14 mouse cellular contexts compared by ENCODE assay signal in the genomic region with DNA sequence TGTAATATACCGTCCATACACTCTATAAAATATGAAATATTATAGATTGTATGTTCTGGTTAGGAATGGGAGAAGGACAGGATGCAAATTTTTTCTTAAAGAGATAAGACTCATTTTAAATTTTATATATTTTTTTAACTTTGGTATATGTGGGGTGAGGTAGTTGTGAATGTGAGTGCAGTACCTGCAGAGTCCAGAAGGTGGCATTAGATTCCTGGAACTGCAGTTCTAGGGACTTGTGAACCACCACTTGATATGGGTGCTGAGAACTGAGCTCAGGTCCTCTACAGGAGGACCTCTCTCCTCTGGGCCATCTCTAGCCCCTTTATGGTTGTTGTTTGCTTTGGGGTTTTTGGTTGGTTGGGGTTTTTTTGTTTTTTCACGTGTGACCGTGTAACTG. TPM values are rescaled to one million over a fixed set of nuclear protein-coding genes. Genes with fewer than 3 reads are reported as not detected.
DNase-seq lines count a peak whose midpoint lies in the region; ATAC-seq and TF ChIP-seq lines count a peak whose summit lies in the region.
"Had no signal": no experiment of that assay in that cellular context is flagged by ENCODE, and none has a peak within 500 bp of the region (broad histone marks: within the 10 kb centered on the region; RNA-seq: fewer than 3 reads in every experiment).

No protein-coding gene starts in this region.

- peak; percentile 53 for TF ChIP-seq CTCF in liver, embryonic 14.5 days (IDR thresholded peaks at IDR 0.05; ENCODE audit: low read depth)
- peak; percentile 31; the same call in 1 of the 2 replicates for TF ChIP-seq CTCF in small intestine, adult 2 months (IDR thresholded peaks at IDR 0.05; ENCODE audit: extremely low read depth, insufficient read length, insufficient replicate concordance, low read depth, low read length)

- H3K4me2 ChIP-seq in liver, embryonic 14.5 days (ENCODE audit: low read depth): no peak overlapping the region
- no peak overlapping the region for H3K4me2 ChIP-seq in liver, embryonic 11.5 days
- H3K4me2 ChIP-seq: stomach, embryonic 15.5 days had no signal

- no peak for DNase-seq in liver, embryonic 14.5 days (ENCODE audit: low read depth in 3 of 3, low spot score in 3 of 3)
- no peak for DNase-seq in liver, embryonic 11.5 days (ENCODE audit: low spot score)
- DNase-seq in T-cell, adult 2 months (ENCODE audit: low spot score): peak; percentile 17
- no peak for DNase-seq in retina, embryonic 14.5 days (ENCODE audit: low spot score)
- no peak for DNase-seq in frontal cortex, postnatal 36 days (ENCODE audit: low spot score in 2 of 2)
- DNase-seq in layer of hippocampus, adult 9-10 months (ENCODE audit: low spot score): no peak
- DNase-seq: embryo, embryonic 11 days; kidney, postnatal 4 days; lung, postnatal 10 days had no signal

- no peak for TF ChIP-seq POLR2A in small intestine, adult 2 months (IDR thresholded peaks at IDR 0.05; ENCODE audit: low read depth, low read length)

- H3K27ac ChIP-seq in liver, embryonic 14.5 days: no peak overlapping the region
- H3K27ac ChIP-seq in liver, embryonic 11.5 days (ENCODE audit: low read depth, low read length): no peak overlapping the region
- H3K27ac ChIP-seq in small intestine, adult 2 months (ENCODE audit: insufficient read depth, low read depth, low read length): no peak overlapping the region
- H3K27ac ChIP-seq: forebrain, embryonic 10.5 days; limb, embryonic 10.5 days; stomach, embryonic 15.5 days had no signal

- H3K9ac ChIP-seq in liver, embryonic 14.5 days (replicated peaks): no peak overlapping the region
- H3K9ac ChIP-seq in liver, embryonic 11.5 days (ENCODE audit: low read depth, low read length): no peak overlapping the region
- H3K9ac ChIP-seq: stomach, embryonic 15.5 days had no signal

- no peak overlapping the region for H3K4me3 ChIP-seq in liver, embryonic 14.5 days (ENCODE audit: insufficient read depth in 1 of 2, low read depth in 2 of 2, low read length in 2 of 2)
- H3K4me3 ChIP-seq in liver, embryonic 11.5 days (ENCODE audit: low read depth, low read length): no peak overlapping the region
- H3K4me3 ChIP-seq in small intestine, adult 2 months (ENCODE audit: low read depth, low read length): no peak overlapping the region
- H3K4me3 ChIP-seq: forebrain, embryonic 10.5 days; limb, embryonic 10.5 days; stomach, embryonic 15.5 days had no signal

- 86% methylated on average over 3 of the region's 3 CpGs for WGBS in liver, embryonic 14.5 days (ENCODE audit: insufficient replicate concordance)
- 95% methylated on average over 3 of the region's 3 CpGs for WGBS in liver, embryonic 11.5 days
- 89% methylated on average over 3 of the region's 3 CpGs for WGBS in small intestine, adult 2 months

- no peak for TF ChIP-seq EP300 in liver, embryonic 14.5 days (IDR thresholded peaks at IDR 0.05; ENCODE audit: low read depth)

- peaks cover 10% of the 10 kb centered on the region for H3K36me3 ChIP-seq in liver, embryonic 14.5 days (replicated peaks; ENCODE audit: control insufficient read depth, insufficient read depth, low read depth)
- H3K36me3 ChIP-seq in liver, embryonic 11.5 days (ENCODE audit: control insufficient read depth, insufficient read depth, low read length): peaks cover 12% of the 10 kb centered on the region; the same call in 1 of the 2 replicates
- H3K36me3 ChIP-seq in small intestine, adult 2 months (ENCODE audit: control insufficient read depth, insufficient read depth, low read length): peaks cover 8% of the 10 kb centered on the region

- no peak for ATAC-seq in liver, embryonic 14.5 days (ENCODE audit: insufficient read depth)
- ATAC-seq in liver, embryonic 11.5 days (replicated peaks; ENCODE audit: low FRiP score): no peak
- ATAC-seq in CD4-positive, CD25-positive, alpha-beta regulatory T cell, adult 4 months: peak; percentile 43

- no peaks in the 10 kb centered on the region for H3K4me1 ChIP-seq in liver, embryonic 14.5 days (replicated peaks; ENCODE audit: control insufficient read depth in 2 of 2, insufficient read depth in 2 of 2, low read length in 1 of 2)
- no peaks in the 10 kb centered on the region for H3K4me1 ChIP-seq in liver, embryonic 11.5 days (replicated peaks; ENCODE audit: control insufficient read depth, insufficient read depth, low read length)
- no peaks in the 10 kb centered on the region for H3K4me1 ChIP-seq in small intestine, adult 2 months (ENCODE audit: control insufficient read depth, insufficient read depth, insufficient read length, low read length)
- H3K4me1 ChIP-seq: forebrain, embryonic 10.5 days; limb, embryonic 10.5 days; stomach, embryonic 15.5 days had no signal

- H3K9me3 ChIP-seq in liver, embryonic 14.5 days (ENCODE audit: control insufficient read depth, low read length): no peaks in the 10 kb centered on the region
- H3K9me3 ChIP-seq in liver, embryonic 11.5 days (ENCODE audit: control insufficient read depth, low read length): no peaks in the 10 kb centered on the region; the same call in 1 of the 2 replicates
- H3K9me3 ChIP-seq: limb, embryonic 10.5 days; stomach, embryonic 15.5 days had no signal

- H3K27me3 ChIP-seq in liver, embryonic 14.5 days (ENCODE audit: control insufficient read depth, insufficient read depth, low read length): no peaks in the 10 kb centered on the region
- no peaks in the 10 kb centered on the region for H3K27me3 ChIP-seq in liver, embryonic 11.5 days (replicated peaks; ENCODE audit: control insufficient read depth, insufficient read depth, low read length)
- H3K27me3 ChIP-seq in small intestine, adult 2 months (ENCODE audit: control insufficient read depth, insufficient read depth, low read length): no peaks in the 10 kb centered on the region
- H3K27me3 ChIP-seq: stomach, embryonic 15.5 days had no signal

RNA-seq across cellular contexts. Expression of gene Nup37, which starts 19.4 kb away (rescaled TPM):
- 16.0 and 21.7 TPM in 2 replicates for polyA plus RNA-seq in liver, embryonic 14.5 days (2012; rRNA removed)
- polyA plus RNA-seq in liver, embryonic 14.5 days (2014; fragmentation: Nextera tagmentation; extraction: Ambion mirVana): 38.8 and 41.8 TPM in 2 replicates
- polyA plus RNA-seq in liver, embryonic 11.5 days (2014; fragmentation: Nextera tagmentation; extraction: Ambion mirVana): 95.6 and 103 TPM in 2 replicates
- 10 to 100 TPM; 30.8 to 38.6 TPM for polyA plus RNA-seq in CD4-positive, CD25-positive, alpha-beta regulatory T cell, adult 4 months (2017; shearing (Covaris generic))
- polyA plus RNA-seq in small intestine, adult 2 months (2012; rRNA removed): 0.69 and 1.5 TPM in 2 replicates

RNA-seq across cellular contexts. Expression of gene Parpbp, which starts 19.4 kb away (rescaled TPM):
- polyA plus RNA-seq in liver, embryonic 14.5 days (2012; rRNA removed): 4.7 and 8.8 TPM in 2 replicates
- polyA plus RNA-seq in liver, embryonic 14.5 days (2014; fragmentation: Nextera tagmentation; extraction: Ambion mirVana): 13.4 and 13.7 TPM in 2 replicates
- polyA plus RNA-seq in liver, embryonic 11.5 days (2014; fragmentation: Nextera tagmentation; extraction: Ambion mirVana): 18.0 and 18.4 TPM in 2 replicates
- 1 to 10 TPM; 1.2 to 2.2 TPM for polyA plus RNA-seq in CD4-positive, CD25-positive, alpha-beta regulatory T cell, adult 4 months (2017; shearing (Covaris generic))
- polyA plus RNA-seq in small intestine, adult 2 months (2012; rRNA removed): 0.27 and 0.42 TPM in 2 replicates

RNA-seq across cellular contexts. Expression of gene Washc3, which starts 34.7 kb away (rescaled TPM):
- 9.7 and 12.4 TPM in 2 replicates for polyA plus RNA-seq in liver, embryonic 14.5 days (2012; rRNA removed)
- polyA plus RNA-seq in liver, embryonic 14.5 days (2014; fragmentation: Nextera tagmentation; extraction: Ambion mirVana): 29.6 and 30.5 TPM in 2 replicates
- 56.6 and 58.7 TPM in 2 replicates for polyA plus RNA-seq in liver, embryonic 11.5 days (2014; fragmentation: Nextera tagmentation; extraction: Ambion mirVana)
- polyA plus RNA-seq in CD4-positive, CD25-positive, alpha-beta regulatory T cell, adult 4 months (2017; shearing (Covaris generic)): 100 to 1,000 TPM in 1 of 2 experiments, 10 to 100 TPM in 1; 89.4 to 124 TPM
- polyA plus RNA-seq in small intestine, adult 2 months (2012; rRNA removed): 6.6 and 9.4 TPM in 2 replicates
